Comparison of ENCODE assay signal across 8 mouse cellular contexts in genomic region chr13:94596386-94597033, GRCm38 (mm10).
DNase-seq lines count a peak whose midpoint lies in the region; ATAC-seq and TF ChIP-seq lines count a peak whose summit lies in the region.

No protein-coding gene starts in this region.

- H3K9ac ChIP-seq in forebrain, embryonic 15.5 days (replicated peaks) = no peak overlapping the region
- H3K9ac ChIP-seq in limb, embryonic 15.5 days = no peak overlapping the region

- H3K27me3 ChIP-seq in E14TG2a.4 (ENCODE audit: insufficient read depth, low read length) = peaks cover 75% of the 10 kb centered on the region
- peaks cover 77% of the 10 kb centered on the region for H3K27me3 ChIP-seq in forebrain, embryonic 15.5 days
- H3K27me3 ChIP-seq in limb, embryonic 15.5 days = peaks cover 64% of the 10 kb centered on the region

- WGBS in forebrain, embryonic 15.5 days = 8% methylated on average over 20 of the region's 20 CpGs
- WGBS in limb, embryonic 15.5 days = 6% methylated on average over 20 of the region's 20 CpGs

- peaks cover 41% of the 10 kb centered on the region for H3K4me1 ChIP-seq in E14TG2a.4 (replicated peaks; ENCODE audit: low read depth, low read length)
- H3K4me1 ChIP-seq in forebrain, embryonic 15.5 days = peaks cover 20% of the 10 kb centered on the region
- H3K4me1 ChIP-seq in limb, embryonic 15.5 days = peaks cover 17% of the 10 kb centered on the region

- 0 out of 2 replicates have a peak, but pooled peaks have one; percentile 23 for ATAC-seq in forebrain, embryonic 15.5 days (replicated peaks)
- no peak for ATAC-seq in limb, embryonic 15.5 days (ENCODE audit: insufficient number of reproducible peaks, low FRiP score, low TSS enrichment, low read depth)
- ATAC-seq in megakaryocyte progenitor cell, adult 5-6 weeks (replicated peaks; ENCODE audit: poor library complexity) = no peak

- H3K9me3 ChIP-seq in E14TG2a.4 (ENCODE audit: low read length) = no peaks in the 10 kb centered on the region
- no peaks in the 10 kb centered on the region for H3K9me3 ChIP-seq in forebrain, embryonic 15.5 days
- H3K9me3 ChIP-seq in limb, embryonic 15.5 days = no peaks in the 10 kb centered on the region

- no peak for TF ChIP-seq CTCF in E14TG2a.4 (conservative IDR thresholded peaks at IDR 0.05; ENCODE audit: low read length)

- no peak overlapping the region for H3K27ac ChIP-seq in forebrain, embryonic 15.5 days (replicated peaks)
- H3K27ac ChIP-seq in limb, embryonic 15.5 days = no peak overlapping the region

- peak overlapping the region; percentile 77 for H3K4me3 ChIP-seq in E14TG2a.4 (replicated peaks; ENCODE audit: low read length)
- H3K4me3 ChIP-seq in forebrain, embryonic 15.5 days = peak overlapping the region; percentile 20
- peak overlapping the region; percentile 30 for H3K4me3 ChIP-seq in limb, embryonic 15.5 days

- peak overlapping the region; percentile 37 for H3K4me2 ChIP-seq in forebrain, embryonic 15.5 days (replicated peaks)
- H3K4me2 ChIP-seq in limb, embryonic 15.5 days = peak overlapping the region; percentile 49

- DNase-seq in ES-CJ7 (ENCODE audit: low read depth, low spot score) = peak; percentile 16
- DNase-seq in layer of hippocampus, postnatal 25 days (ENCODE audit: extremely low spot score in 1 of 2, low spot score in 1 of 2) = no peak
- DNase-seq in kidney, adult 8-10 months = no peak
- no peak for DNase-seq in cerebellum, adult 18-20 months

- H3K36me3 ChIP-seq in E14TG2a.4 (ENCODE audit: insufficient read depth, low read length) = no peaks in the 10 kb centered on the region
- H3K36me3 ChIP-seq in forebrain, embryonic 15.5 days = no peaks in the 10 kb centered on the region
- H3K36me3 ChIP-seq in limb, embryonic 15.5 days = no peaks in the 10 kb centered on the region

Comparison
In these comparisons a context has a peak if more than half of its experiments do, and no peak if none do; other contexts are left out.
1. H3K4me3 ChIP-seq: peak in every context shown above with its lines; median percentile 77 in E14TG2a.4; 30 in limb, embryonic 15.5 days; 20 in forebrain, embryonic 15.5 days.